Mouse (Mus musculus): ENCODE measurements at regions not wholly inside any gene's neighbourhood (a gene's known extent, or its start where the extent isn't known, plus 50 kb on each side); places are given as distances from the start of the nearest gene placed in this dataset.

GRCm38 (mm10) chr5:62545785-62546184 is 220.2 kb downstream of the Arap2 start:
- no peak for DNase-seq (ENCODE audit: extremely low read depth, low read depth)

GRCm38 (mm10) chr5:62539304-62539703 is 226.7 kb downstream of the Arap2 start:
- no peak for DNase-seq (ENCODE audit: extremely low read depth, low read depth)

- DNase-seq (ENCODE audit: extremely low read depth, low read depth), result no peak
These were observed 254.1 kb downstream of the Arap2 start for GRCm38 (mm10) chr5:62511827-62512226.

GRCm38 (mm10) chr5:62483521-62483920 is 282.4 kb downstream of the Arap2 start:
- peak; percentile 11 for DNase-seq (ENCODE audit: extremely low read depth, low read depth)

- DNase-seq (ENCODE audit: extremely low read depth, low read depth), result no peak
These were observed 285.0 kb downstream of the Arap2 start for GRCm38 (mm10) chr5:62480967-62481366.

GRCm38 (mm10) chr5:62473412-62473811 is 292.5 kb downstream of the Arap2 start:
- DNase-seq (ENCODE audit: extremely low read depth, low read depth), result no peak

GRCm38 (mm10) chr5:62466802-62467201 is 299.2 kb downstream of the Arap2 start:
- no peak for DNase-seq (ENCODE audit: extremely low read depth, low read depth)

GRCm38 (mm10) chr5:62462574-62462973 is 303.4 kb downstream of the Arap2 start:
- DNase-seq (ENCODE audit: extremely low read depth, low read depth), result no peak
